Mouse (Mus musculus) layer of hippocampus, postnatal 25 days (tissue): ENCODE results near the gene Gemin7. TPM values are rescaled to one million over a fixed set of nuclear protein-coding genes. Genes with fewer than 3 reads are reported as not detected.

Source experiments
- DNase-seq, 2 experiments: peaks; one replicate each; pipeline ENCODE4 v3.0.0; 2022; ENCODE audit warnings: mixed read lengths in 2 of 2, low spot score in 1 of 2; ENCODE audit errors: extremely low spot score in 1 of 2
- total RNA-seq, 2 experiments: library from RNA; stranded (reverse); gene quantifications; 2 replicates each; pipeline ENCODE4 v1.2.3; 2021

Gemin7 gene
- total RNA-seq, 2 experiments from 2014 or later = 38.0 to 40.7 TPM

GRCm38 (mm10) chr7:19578436-19578835, 1.0 kb upstream of the Gemin7 start:
- DNase-seq = no peak

- DNase-seq = no peak
Observed at GRCm38 (mm10) chr7:19577877-19578414, 551 bp upstream of the Gemin7 start.

GRCm38 (mm10) chr7:19575559-19575958, 1.8 kb downstream of the Gemin7 start:
- DNase-seq = no peak

- no peak for DNase-seq
Observed at GRCm38 (mm10) chr7:19573776-19574140, 3.6 kb downstream of the Gemin7 start.

- peak; percentile 67 to 74 for DNase-seq
Observed at GRCm38 (mm10) chr7:19572926-19573775, 4.2 kb downstream of the Gemin7 start.

GRCm38 (mm10) chr7:19569647-19570046, 7.7 kb downstream of the Gemin7 start:
- DNase-seq = no peak

- no peak for DNase-seq
Observed at GRCm38 (mm10) chr7:19567426-19567825, 10.0 kb downstream of the Gemin7 start.

- no peak for DNase-seq
Observed at GRCm38 (mm10) chr7:19565803-19566202, 11.6 kb downstream of the Gemin7 start.

GRCm38 (mm10) chr7:19564455-19564854, 12.9 kb downstream of the Gemin7 start:
- no peak for DNase-seq

GRCm38 (mm10) chr7:19563884-19564283, 13.5 kb downstream of the Gemin7 start:
- no peak for DNase-seq

- no peak for DNase-seq
Observed at GRCm38 (mm10) chr7:19562643-19563410, 14.6 kb downstream of the Gemin7 start, which contains the start of gene Ppp1r37. Ppp1r37 (minus strand) TSS chr7:19563076.

- peak; percentile 86 to 90 for DNase-seq
Observed at GRCm38 (mm10) chr7:19561765-19562642, 15.4 kb downstream of the Gemin7 start.

GRCm38 (mm10) chr7:19561431-19561764, 16.0 kb downstream of the Gemin7 start:
- no peak for DNase-seq

- DNase-seq = no peak
Observed at GRCm38 (mm10) chr7:19560491-19561260, 16.7 kb downstream of the Gemin7 start.

- no peak for DNase-seq
Observed at GRCm38 (mm10) chr7:19558965-19559364, 18.4 kb downstream of the Gemin7 start.

GRCm38 (mm10) chr7:19557982-19558900, 19.2 kb downstream of the Gemin7 start:
- DNase-seq = no peak

GRCm38 (mm10) chr7:19557086-19557485, 20.3 kb downstream of the Gemin7 start:
- DNase-seq = no peak

GRCm38 (mm10) chr7:19554168-19554567, 23.2 kb downstream of the Gemin7 start:
- DNase-seq = peak in 1 of 2 experiments; percentile 25

- DNase-seq = no peak
Observed at GRCm38 (mm10) chr7:19552443-19552842, 25.0 kb downstream of the Gemin7 start.
